Mouse (Mus musculus) limb, embryonic 15.5 days (tissue): Measurements from ENCODE around the gene Eno1. TPM values are rescaled to one million over a fixed set of nuclear protein-coding genes. Genes with fewer than 3 reads are reported as not detected.

Source experiments
- ATAC-seq: fragments of 200-750 bp; cut with Nextera tagmentation; 2 replicates; pipeline ENCODE4 v1.8.0; 2017; ENCODE audit warnings: low read depth, moderate TSS enrichment; ENCODE audit not compliant: insufficient number of reproducible peaks, low FRiP score, low TSS enrichment
- H3K27ac ChIP-seq: fragments of 300-500 bp; sonication (generic); 2 replicates; pipeline ENCODE4 v1.5.1; 2015; ENCODE audit warnings: moderate library complexity, mild to moderate bottlenecking, inconsistent platforms
- H3K27me3 ChIP-seq: fragments of 300-500 bp; sonication (generic); 2 replicates; pipeline ENCODE4 v1.6.1; 2015; ENCODE audit warnings: inconsistent platforms
- H3K36me3 ChIP-seq: fragments of 300-500 bp; sonication (generic); 2 replicates; pipeline ENCODE4 v1.6.1; 2015; ENCODE audit warnings: inconsistent platforms
- H3K4me1 ChIP-seq: fragments of 300-500 bp; sonication (generic); 2 replicates; pipeline ENCODE4 v1.6.1; 2015; ENCODE audit warnings: inconsistent platforms
- H3K4me2 ChIP-seq: fragments of 300-500 bp; sonication (generic); 2 replicates; pipeline ENCODE4 v1.6.1; 2015; ENCODE audit warnings: mild to moderate bottlenecking, inconsistent platforms
- H3K4me3 ChIP-seq: fragments of 300-500 bp; sonication (generic); 2 replicates; pipeline ENCODE4 v1.5.1; 2015; ENCODE audit warnings: mild to moderate bottlenecking, inconsistent platforms
- H3K9ac ChIP-seq: fragments of 300-500 bp; sonication (generic); 2 replicates; pipeline ENCODE4 v1.6.1; 2015; ENCODE audit warnings: inconsistent platforms
- H3K9me3 ChIP-seq: fragments of 300-500 bp; sonication (generic); 2 replicates; pipeline ENCODE4 v1.6.1; 2016; ENCODE audit warnings: inconsistent platforms
- WGBS: fragments of 180-500 bp; shearing (Covaris S2); methylation state at CpG from one replicate; pipeline ENCODE4 v1.1.7; 2015; 5-methylcytosine and 5-hydroxymethylcytosine counted together
- polyA plus RNA-seq: library from polyadenylated mRNA; unstranded; fragments of >200 nt; fragmentation: Nextera tagmentation; extraction: Ambion mirVana; gene quantifications from 2 replicates; pipeline ENCODE4 v1.2.1, GENCODE M21; 2015

Gene Eno1
- polyA plus RNA-seq: 1,599 and 1,772 TPM in 2 replicates

GRCm38 (mm10) chr4:150236521-150237481, at the start of gene Eno1:
Gene Eno1, plus strand, starts transcription at chr4:150236721.
- peak within 1 kb of the TSS; percentile 80 for H3K9ac ChIP-seq
- H3K9me3 ChIP-seq: no peaks in the 10 kb centered on the region
- peak within 1 kb of the TSS; percentile 98 for H3K27ac ChIP-seq
- peak within 1 kb of the TSS; percentile 67 for H3K4me3 ChIP-seq
- WGBS: under 1% methylated on average over 77 of the region's 78 CpGs
- H3K4me2 ChIP-seq: peak within 1 kb of the TSS; percentile 71
- peaks cover 57% of the 10 kb centered on the region for H3K4me1 ChIP-seq
- peaks cover 16% of the 10 kb centered on the region for H3K36me3 ChIP-seq
- ATAC-seq: peak; percentile 97
- no peaks in the 10 kb centered on the region for H3K27me3 ChIP-seq

GRCm38 (mm10) chr4:150188236-150188635, 48.3 kb upstream of the Eno1 start:
- ATAC-seq: no peak
- no peaks in the 10 kb centered on the region for H3K27me3 ChIP-seq
- no peak overlapping the region for H3K27ac ChIP-seq
- 49% methylated on average over 11 of the region's 11 CpGs for WGBS
- no peak overlapping the region for H3K4me2 ChIP-seq
- no peak overlapping the region for H3K9ac ChIP-seq
- no peak overlapping the region for H3K4me3 ChIP-seq
- H3K36me3 ChIP-seq: no peaks in the 10 kb centered on the region
- no peaks in the 10 kb centered on the region for H3K9me3 ChIP-seq
- H3K4me1 ChIP-seq: no peaks in the 10 kb centered on the region

DNA sequence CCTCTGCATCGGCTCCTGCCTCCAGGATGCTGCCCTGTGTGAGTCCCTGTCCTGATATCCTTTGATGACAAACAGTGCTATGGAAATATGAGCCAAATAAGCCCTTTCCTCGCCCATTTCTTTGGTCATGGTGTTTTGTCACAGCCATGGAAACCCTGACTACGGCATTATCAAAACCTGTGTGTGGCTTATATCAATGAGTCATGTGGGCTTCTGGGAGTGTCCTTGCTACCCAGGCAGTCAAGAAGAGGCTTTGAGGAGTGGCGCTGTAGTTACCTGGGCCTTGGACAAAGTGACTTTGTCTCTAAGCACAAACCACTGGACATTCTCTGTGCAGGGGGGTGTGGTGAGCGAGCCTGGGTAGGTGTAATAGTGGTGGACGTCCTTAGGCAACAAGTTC, 44.3 kb upstream of the Eno1 start:
- Histone ChIP-seq H3K4me2 (no peak overlapping the region), H3K4me3 (no peak overlapping the region), H3K4me1 (no peaks in the 10 kb centered on the region), H3K27ac (no peak overlapping the region), H3K9ac (no peak overlapping the region), H3K9me3 (no peaks in the 10 kb centered on the region), H3K27me3 (no peaks in the 10 kb centered on the region), H3K36me3 (no peaks in the 10 kb centered on the region)
- WGBS: 80% methylated on average over 6 of the region's 6 CpGs
- ATAC-seq: no peak

- 57% methylated on average over 1 of the region's 1 CpGs for WGBS
- Histone ChIP-seq H3K36me3 (no peaks in the 10 kb centered on the region), H3K27ac (no peak overlapping the region), H3K9me3 (no peaks in the 10 kb centered on the region), H3K9ac (no peak overlapping the region), H3K4me1 (0 out of 2 replicates have a peak, but pooled peaks cover 2% of the 10 kb centered on the region), H3K27me3 (no peaks in the 10 kb centered on the region), H3K4me2 (no peak overlapping the region), H3K4me3 (no peak overlapping the region)
- no peak for ATAC-seq
These were observed 42.6 kb upstream of the Eno1 start for GRCm38 (mm10) chr4:150193915-150194314.

DNA sequence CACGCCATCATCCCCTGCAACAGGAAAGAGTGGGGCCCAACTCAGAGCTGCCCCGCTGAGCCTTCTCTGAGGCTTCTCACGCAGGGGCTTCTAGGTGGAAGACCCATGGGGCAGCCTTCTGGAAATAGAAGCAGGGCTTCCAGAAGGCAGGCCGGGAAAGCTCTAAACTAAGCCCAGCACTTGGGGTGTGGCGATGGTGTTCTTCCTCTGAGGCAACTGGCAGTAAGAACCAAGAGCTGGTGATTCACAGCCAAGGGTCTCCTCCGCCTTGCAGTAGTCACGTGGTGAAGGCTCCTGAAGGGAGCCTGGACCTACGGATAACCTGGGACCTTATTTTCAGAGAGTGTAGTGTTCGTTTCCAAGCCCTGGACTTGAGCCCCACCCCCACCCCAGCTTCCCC, 38.3 kb upstream of the Eno1 start:
- H3K9ac ChIP-seq: no peak overlapping the region
- 70% methylated on average over 9 of the region's 9 CpGs for WGBS
- no peaks in the 10 kb centered on the region for H3K36me3 ChIP-seq
- H3K27ac ChIP-seq: no peak overlapping the region
- no peak overlapping the region for H3K4me3 ChIP-seq
- no peak for ATAC-seq
- H3K4me2 ChIP-seq: no peak overlapping the region
- 0 out of 2 replicates have a peak, but pooled peaks cover 2% of the 10 kb centered on the region for H3K4me1 ChIP-seq
- no peaks in the 10 kb centered on the region for H3K27me3 ChIP-seq
- no peaks in the 10 kb centered on the region for H3K9me3 ChIP-seq

DNA sequence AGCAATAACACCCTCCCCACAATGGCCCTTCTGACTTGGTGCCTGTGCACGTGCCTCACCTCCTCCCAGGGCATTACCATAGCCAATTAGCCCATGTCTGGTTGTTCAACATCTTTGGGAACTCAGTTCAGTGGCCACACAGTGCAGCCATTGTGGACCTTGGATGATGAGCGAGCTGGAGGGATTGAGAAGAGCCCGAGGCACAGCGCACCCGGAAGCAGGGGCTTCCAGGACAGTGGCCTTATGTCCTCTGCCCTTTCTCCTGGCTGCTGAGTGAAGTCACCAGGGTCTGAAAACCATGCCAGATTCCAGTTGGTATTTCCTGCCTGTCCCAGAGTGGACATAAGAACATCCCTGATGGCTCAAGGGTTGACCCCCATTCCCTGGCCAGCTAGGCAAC, 35.3 kb upstream of the Eno1 start, which contains the start of gene Car6:
Car6 (minus strand) TSS at position 101 of the 400 bp plus-strand sequence.
- ATAC-seq: no peak
- WGBS: 69% methylated on average over 5 of the region's 5 CpGs

DNA sequence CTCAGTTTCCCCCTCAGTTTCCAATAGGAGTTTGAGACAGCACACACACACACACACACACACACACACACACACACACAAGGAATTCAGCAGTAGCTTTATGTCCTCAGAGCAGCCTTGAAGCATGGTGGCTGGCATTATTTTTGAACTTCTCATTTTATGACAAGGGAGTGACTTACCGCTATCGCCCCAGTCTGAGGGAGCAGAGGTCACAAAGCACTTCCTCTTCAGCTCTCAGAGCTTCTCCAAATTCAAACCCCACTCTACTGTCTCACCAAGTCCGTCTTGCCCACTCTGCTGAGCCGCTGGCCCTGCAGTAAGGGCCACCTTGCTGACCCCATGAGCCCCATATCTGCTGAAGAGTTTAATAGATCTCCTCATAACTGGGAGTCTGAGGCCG, 33.8 kb upstream of the Eno1 start:
- H3K27ac ChIP-seq: no peak overlapping the region
- no peaks in the 10 kb centered on the region for H3K36me3 ChIP-seq
- H3K9ac ChIP-seq: no peak overlapping the region
- ATAC-seq: no peak
- no peak overlapping the region for H3K4me2 ChIP-seq
- H3K4me3 ChIP-seq: no peak overlapping the region
- 79% methylated on average over 5 of the region's 5 CpGs for WGBS
- H3K4me1 ChIP-seq: 0 out of 2 replicates have a peak, but pooled peaks cover 2% of the 10 kb centered on the region
- H3K27me3 ChIP-seq: no peaks in the 10 kb centered on the region
- no peaks in the 10 kb centered on the region for H3K9me3 ChIP-seq

More for the DNA sequence above, 35.3 kb upstream of the Eno1 start, which contains the start of gene Car6:
- H3K4me1 ChIP-seq: 0 out of 2 replicates have a peak, but pooled peaks cover 2% of the 10 kb centered on the region
- H3K4me3 ChIP-seq: no peak within 1 kb of the TSS
- H3K9me3 ChIP-seq: no peaks in the 10 kb centered on the region
- no peaks in the 10 kb centered on the region for H3K36me3 ChIP-seq
- H3K9ac ChIP-seq: no peak within 1 kb of the TSS
- H3K27me3 ChIP-seq: no peaks in the 10 kb centered on the region
- no peak within 1 kb of the TSS for H3K27ac ChIP-seq
- H3K4me2 ChIP-seq: no peak within 1 kb of the TSS

DNA sequence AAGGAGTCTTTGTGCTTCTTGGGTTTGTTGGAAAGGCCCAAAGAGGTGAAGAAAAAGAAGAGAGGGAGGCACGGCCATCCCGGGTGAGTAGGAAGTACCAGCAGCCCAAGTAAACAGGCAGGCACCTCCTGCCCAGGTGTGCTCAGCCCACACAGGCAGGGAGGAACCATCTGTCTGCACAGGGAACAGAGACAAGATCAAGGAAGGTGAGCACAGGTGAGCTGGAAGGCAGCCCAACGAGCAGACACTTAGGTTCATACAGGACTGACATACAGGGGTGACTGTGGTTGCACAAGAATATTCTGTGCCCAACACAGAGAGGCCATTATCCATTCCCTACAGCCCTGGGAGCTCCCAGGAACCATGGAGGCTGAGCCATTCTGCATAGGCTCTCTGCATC, 31.6 kb upstream of the Eno1 start:
- Histone ChIP-seq H3K4me1 (no peaks in the 10 kb centered on the region), H3K27me3 (no peaks in the 10 kb centered on the region), H3K27ac (no peak overlapping the region), H3K9ac (no peak overlapping the region), H3K4me3 (no peak overlapping the region), H3K9me3 (no peaks in the 10 kb centered on the region), H3K4me2 (no peak overlapping the region), H3K36me3 (no peaks in the 10 kb centered on the region)
- 69% methylated on average over 3 of the region's 3 CpGs for WGBS
- no peak for ATAC-seq

GRCm38 (mm10) chr4:150209751-150210150, 26.8 kb upstream of the Eno1 start:
- H3K9me3 ChIP-seq: no peaks in the 10 kb centered on the region
- H3K4me3 ChIP-seq: no peak overlapping the region
- 94% methylated on average over 5 of the region's 5 CpGs for WGBS
- H3K36me3 ChIP-seq: no peaks in the 10 kb centered on the region
- H3K27me3 ChIP-seq: no peaks in the 10 kb centered on the region
- no peak overlapping the region for H3K9ac ChIP-seq
- H3K4me1 ChIP-seq: peaks cover 5% of the 10 kb centered on the region; the same call in 1 of the 2 replicates
- H3K4me2 ChIP-seq: no peak overlapping the region
- no peak for ATAC-seq
- no peak overlapping the region for H3K27ac ChIP-seq

- H3K27me3 ChIP-seq: no peaks in the 10 kb centered on the region
- H3K4me2 ChIP-seq: no peak overlapping the region
- H3K4me1 ChIP-seq: peaks cover 5% of the 10 kb centered on the region; the same call in 1 of the 2 replicates
- no peak overlapping the region for H3K27ac ChIP-seq
- H3K9me3 ChIP-seq: no peaks in the 10 kb centered on the region
- H3K9ac ChIP-seq: no peak overlapping the region
- H3K36me3 ChIP-seq: no peaks in the 10 kb centered on the region
- ATAC-seq: no peak
- H3K4me3 ChIP-seq: no peak overlapping the region
- 83% methylated on average over 8 of the region's 8 CpGs for WGBS
These were observed 26.2 kb upstream of the Eno1 start for GRCm38 (mm10) chr4:150210306-150210705.

DNA sequence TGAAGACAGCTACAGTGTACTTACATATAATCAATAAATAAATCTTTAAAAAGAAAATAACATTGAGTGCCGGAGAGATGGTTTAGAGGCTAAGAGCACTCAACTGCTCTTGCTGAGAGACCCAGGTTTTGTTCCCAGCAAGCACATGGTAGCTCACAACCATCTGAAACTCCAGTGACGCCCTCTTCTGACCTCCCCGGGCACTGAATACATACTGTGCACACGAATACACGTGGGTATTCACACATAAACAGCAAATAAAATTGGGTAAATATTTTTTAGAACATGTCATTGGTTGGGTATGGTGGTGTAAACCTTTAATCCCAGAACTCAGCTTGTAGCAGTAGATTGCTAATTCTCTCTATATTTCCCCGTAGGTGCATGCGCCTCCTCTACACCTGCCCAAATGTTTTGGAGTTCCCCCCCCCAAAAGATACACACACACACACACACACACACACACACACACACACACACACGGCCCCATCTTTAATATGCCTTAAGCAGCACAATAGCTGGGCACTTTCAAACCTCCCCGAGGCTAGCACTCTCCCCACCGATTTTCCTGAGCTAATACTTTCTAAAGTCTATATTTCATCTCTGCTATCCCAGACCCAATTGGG, 24.5 kb upstream of the Eno1 start:
- Histone ChIP-seq H3K4me2 (peak overlapping the region; percentile 49), H3K4me3 (peak overlapping the region; percentile 33), H3K4me1 (peaks cover 5% of the 10 kb centered on the region; the same call in 1 of the 2 replicates), H3K27me3 (no peaks in the 10 kb centered on the region), H3K9ac (no peak overlapping the region), H3K36me3 (no peaks in the 10 kb centered on the region), H3K9me3 (no peaks in the 10 kb centered on the region), H3K27ac (peak overlapping the region; percentile 33; the same call in 1 of the 2 replicates)
- 45% methylated on average over 10 of the region's 10 CpGs for WGBS
- no peak for ATAC-seq
